Mouse (Mus musculus): ENCODE results near the gene Ankrd28. TPM values are rescaled to one million over a fixed set of nuclear protein-coding genes. Genes with fewer than 3 reads are reported as not detected.
"Not testable (repeated sequence)": the region's sequence is repeated elsewhere in the genome, so short reads cannot be mapped to it uniquely, and the experiment has no call there.

Gene Ankrd28
- polyA plus RNA-seq (2012; rRNA removed), result 27.8 and 29.3 TPM in 2 replicates

GRCm38 (mm10) chr14:31830571-31831369 lies at the start of gene Ankrd28:
Gene Ankrd28 (minus strand): TSS chr14:31830651.
- Histone ChIP-seq H3K27ac (ENCODE audit: insufficient read depth, low read length) (peak within 1 kb of the TSS; percentile 95), H3K4me3 (ENCODE audit: insufficient read depth, low read length) (peak within 1 kb of the TSS; percentile 85), H3K4me1 (ENCODE audit: control insufficient read depth, insufficient read depth, low read length) (peaks cover 1% of the 10 kb centered on the region; the same call in 1 of the 2 replicates)
- TF ChIP-seq POLR2A (IDR thresholded peaks at IDR 0.05; ENCODE audit: extremely low read depth, insufficient read depth, low read length) (peak; percentile 41; the same call in 1 of the 2 replicates), CTCF (IDR thresholded peaks at IDR 0.05; ENCODE audit: extremely low read depth, insufficient read depth, low read length) (no peak)

DNA sequence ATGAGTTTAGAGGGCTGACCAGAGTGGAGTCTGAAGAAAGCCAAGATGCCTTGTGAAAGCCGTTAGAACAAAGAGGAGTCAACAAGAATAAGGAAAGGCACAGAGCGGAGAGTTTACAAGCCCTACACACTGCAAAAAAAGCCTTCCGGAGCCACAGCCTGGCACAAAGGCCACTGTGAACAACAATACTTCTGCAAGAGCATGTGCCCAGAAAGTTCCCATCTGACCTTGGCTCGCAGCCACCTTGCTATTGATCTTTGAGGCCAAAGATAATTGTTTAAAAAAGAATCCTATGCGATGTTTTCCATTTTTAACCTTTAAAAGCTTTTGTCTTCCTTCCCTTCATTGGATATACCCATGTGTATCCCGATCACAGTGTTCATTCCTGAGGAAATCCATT lies 49.0 kb upstream of the Ankrd28 start:
- H3K4me1 ChIP-seq (ENCODE audit: control insufficient read depth, insufficient read depth, low read length), result no peaks in the 10 kb centered on the region
- no peak overlapping the region for H3K27ac ChIP-seq (ENCODE audit: insufficient read depth, low read length)
- TF ChIP-seq CTCF (IDR thresholded peaks at IDR 0.05; ENCODE audit: extremely low read depth, insufficient read depth, low read length), result no peak
- no peak for TF ChIP-seq POLR2A (IDR thresholded peaks at IDR 0.05; ENCODE audit: extremely low read depth, insufficient read depth, low read length)
- H3K4me3 ChIP-seq (ENCODE audit: insufficient read depth, low read length), result no peak overlapping the region

- Histone ChIP-seq H3K4me3 (ENCODE audit: insufficient read depth, low read length) (no peak overlapping the region), H3K27ac (ENCODE audit: insufficient read depth, low read length) (no peak overlapping the region), H3K4me1 (ENCODE audit: control insufficient read depth, insufficient read depth, low read length) (no peaks in the 10 kb centered on the region)
- TF ChIP-seq POLR2A (IDR thresholded peaks at IDR 0.05; ENCODE audit: extremely low read depth, insufficient read depth, low read length), result no peak
- TF ChIP-seq CTCF (IDR thresholded peaks at IDR 0.05; ENCODE audit: extremely low read depth, insufficient read depth, low read length), result no peak
Measured at GRCm38 (mm10) chr14:31872130-31872529, 41.7 kb upstream of the Ankrd28 start.

DNA sequence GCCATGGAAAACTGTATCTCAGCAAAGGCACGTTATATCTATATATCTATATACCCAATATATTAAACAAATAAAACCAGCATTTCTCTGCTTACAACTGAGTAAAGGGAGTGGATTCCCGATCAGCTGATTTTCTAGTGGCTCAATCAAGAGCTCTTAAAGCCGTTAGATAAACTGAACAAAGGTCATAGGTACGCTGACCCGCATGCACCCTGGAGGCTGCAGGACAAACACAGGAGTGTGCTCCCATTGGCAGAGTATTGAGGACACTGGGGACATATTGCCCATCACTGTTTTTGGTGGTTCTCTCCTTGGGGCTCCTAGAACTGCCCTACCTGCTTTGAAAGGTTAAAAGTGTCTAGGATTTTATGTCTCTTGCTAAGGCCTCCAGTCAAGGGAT lies 40.0 kb upstream of the Ankrd28 start:
- TF ChIP-seq CTCF (IDR thresholded peaks at IDR 0.05; ENCODE audit: extremely low read depth, insufficient read depth, low read length), result no peak
- Histone ChIP-seq H3K4me3 (ENCODE audit: insufficient read depth, low read length) (no peak overlapping the region), H3K4me1 (ENCODE audit: control insufficient read depth, insufficient read depth, low read length) (no peaks in the 10 kb centered on the region), H3K27ac (ENCODE audit: insufficient read depth, low read length) (no peak overlapping the region)

- TF ChIP-seq CTCF (IDR thresholded peaks at IDR 0.05; ENCODE audit: extremely low read depth, insufficient read depth, low read length), result no peak
- no peak for TF ChIP-seq POLR2A (IDR thresholded peaks at IDR 0.05; ENCODE audit: extremely low read depth, insufficient read depth, low read length)
Measured at GRCm38 (mm10) chr14:31868591-31868990, 38.1 kb upstream of the Ankrd28 start.

GRCm38 (mm10) chr14:31866366-31866765 lies 35.9 kb upstream of the Ankrd28 start:
- not testable (repeated sequence) for H3K4me3 ChIP-seq (ENCODE audit: insufficient read depth, low read length); H3K27ac ChIP-seq (ENCODE audit: insufficient read depth, low read length); H3K4me1 ChIP-seq (ENCODE audit: control insufficient read depth, insufficient read depth, low read length)

More at GRCm38 (mm10) chr14:31868591-31868990, 38.1 kb upstream of the Ankrd28 start:
- Histone ChIP-seq H3K4me1 (ENCODE audit: control insufficient read depth, insufficient read depth, low read length) (no peaks in the 10 kb centered on the region), H3K27ac (ENCODE audit: insufficient read depth, low read length) (no peak overlapping the region), H3K4me3 (ENCODE audit: insufficient read depth, low read length) (no peak overlapping the region)

DNA sequence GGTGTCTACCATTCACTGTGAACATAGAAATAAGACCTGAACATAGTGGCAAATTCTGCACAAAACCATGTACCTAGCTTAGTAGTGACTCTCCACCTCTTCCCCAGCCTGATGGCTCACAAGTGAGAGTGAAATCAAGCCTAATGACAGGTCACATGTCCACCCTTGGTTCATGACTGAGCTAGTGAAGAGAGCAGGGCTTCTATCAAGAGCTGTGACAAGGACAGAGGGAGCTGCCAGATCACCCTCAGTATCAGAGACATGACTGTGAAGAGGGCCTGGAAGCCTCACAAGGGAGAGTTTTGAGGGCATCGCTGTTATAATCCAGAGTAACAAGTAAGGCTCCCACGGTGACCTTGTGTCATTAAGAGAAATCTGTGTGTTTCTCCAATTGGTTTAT lies 28.2 kb upstream of the Ankrd28 start:
- no peak for TF ChIP-seq CTCF (IDR thresholded peaks at IDR 0.05; ENCODE audit: extremely low read depth, insufficient read depth, low read length)
- TF ChIP-seq POLR2A (IDR thresholded peaks at IDR 0.05; ENCODE audit: extremely low read depth, insufficient read depth, low read length), result no peak
- 0 out of 2 replicates have a peak overlapping the region, but pooled peaks have one; percentile 28 for H3K27ac ChIP-seq (ENCODE audit: insufficient read depth, low read length)
- H3K4me1 ChIP-seq (ENCODE audit: control insufficient read depth, insufficient read depth, low read length), result peaks cover 15% of the 10 kb centered on the region
- H3K4me3 ChIP-seq (ENCODE audit: insufficient read depth, low read length), result no peak overlapping the region

DNA sequence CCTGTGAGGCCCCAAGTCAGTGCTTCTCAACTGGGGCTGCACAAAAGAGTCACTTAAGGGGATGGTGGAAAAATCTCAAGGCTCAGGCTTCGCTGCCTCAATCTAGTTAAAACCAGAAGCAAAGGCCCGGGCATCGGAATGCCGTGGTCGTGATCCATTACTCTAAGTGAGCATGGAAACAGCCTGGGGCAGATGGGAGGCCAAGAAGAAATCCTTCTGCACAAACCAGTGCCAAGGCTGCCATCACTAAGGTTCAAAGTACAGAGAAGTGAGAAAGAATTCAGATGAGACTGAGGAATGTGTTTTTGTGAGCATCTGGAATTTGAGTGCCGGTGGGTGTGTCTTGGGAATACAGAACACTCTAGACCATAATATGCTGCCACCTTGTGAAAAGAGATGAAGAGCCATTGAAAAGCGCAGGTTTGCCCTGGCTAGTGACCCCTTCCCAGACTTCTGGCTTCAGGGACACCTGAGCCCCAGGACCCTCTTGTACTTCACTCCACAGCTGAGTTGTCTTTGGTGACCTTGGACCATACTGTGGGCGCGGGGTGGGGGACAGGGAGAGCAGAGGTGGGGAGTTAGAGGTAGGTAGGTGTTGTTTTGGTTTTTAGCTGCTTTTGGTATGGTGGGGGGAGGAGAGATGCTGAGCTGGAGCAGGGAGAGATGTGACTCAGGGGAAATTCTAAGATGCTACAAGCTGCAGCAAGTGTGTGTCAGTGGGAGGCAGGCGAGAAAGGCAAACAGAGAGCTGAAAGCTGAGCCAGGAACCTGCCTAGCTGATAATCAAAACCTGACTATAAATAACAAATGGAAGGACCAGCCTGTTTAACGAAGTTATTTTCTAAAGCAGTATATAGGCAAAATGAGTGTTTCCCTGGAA lies 26.9 kb upstream of the Ankrd28 start:
- TF ChIP-seq CTCF (IDR thresholded peaks at IDR 0.05; ENCODE audit: extremely low read depth, insufficient read depth, low read length), result no peak

DNA sequence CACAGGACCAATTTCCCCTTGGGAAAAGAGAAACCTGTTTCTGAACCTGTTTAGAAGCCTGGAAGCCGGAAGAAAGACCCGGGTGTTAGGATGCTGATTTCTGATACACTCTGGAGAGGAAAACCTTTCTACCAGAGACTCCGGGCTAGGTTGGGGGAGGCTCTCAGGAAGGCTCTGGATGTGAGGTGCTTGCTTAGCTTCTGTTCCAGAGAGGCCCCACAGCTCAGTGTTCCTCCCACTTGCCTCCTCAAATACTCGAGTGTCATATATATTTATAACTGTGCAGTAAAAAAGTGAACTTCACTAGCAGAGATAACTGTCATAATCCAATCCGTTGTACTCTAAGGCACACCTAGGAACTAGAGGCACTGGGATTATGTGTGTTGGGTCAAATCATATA lies 25.6 kb upstream of the Ankrd28 start:
- Histone ChIP-seq H3K4me1 (ENCODE audit: control insufficient read depth, insufficient read depth, low read length) (peaks cover 15% of the 10 kb centered on the region), H3K27ac (ENCODE audit: insufficient read depth, low read length) (peak overlapping the region; percentile 66), H3K4me3 (ENCODE audit: insufficient read depth, low read length) (no peak overlapping the region)
- no peak for TF ChIP-seq CTCF (IDR thresholded peaks at IDR 0.05; ENCODE audit: extremely low read depth, insufficient read depth, low read length)
- no peak for TF ChIP-seq POLR2A (IDR thresholded peaks at IDR 0.05; ENCODE audit: extremely low read depth, insufficient read depth, low read length)

More for the DNA sequence above, 26.9 kb upstream of the Ankrd28 start:
- Histone ChIP-seq H3K4me1 (ENCODE audit: control insufficient read depth, insufficient read depth, low read length) (peaks cover 15% of the 10 kb centered on the region), H3K4me3 (ENCODE audit: insufficient read depth, low read length) (no peak overlapping the region), H3K27ac (ENCODE audit: insufficient read depth, low read length) (no peak overlapping the region)

DNA sequence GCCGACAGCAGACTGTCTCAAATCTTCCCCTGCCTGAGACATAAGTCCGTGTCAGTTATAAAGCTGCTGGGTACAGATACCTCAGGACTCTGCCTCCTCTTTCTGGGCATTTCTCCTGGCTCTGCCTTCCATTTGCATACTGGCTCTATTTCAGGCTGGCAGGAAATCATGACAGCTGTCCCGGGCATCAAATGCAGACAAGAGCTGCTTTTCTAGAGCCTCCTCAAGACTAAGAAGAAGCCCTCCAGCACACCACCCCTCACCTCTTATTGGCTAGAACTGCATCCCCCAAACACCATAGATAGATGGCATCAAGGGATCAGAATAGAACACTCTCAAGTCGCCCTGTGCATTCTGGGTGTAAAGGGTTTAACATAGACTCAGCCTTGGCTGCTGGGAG lies 24.2 kb upstream of the Ankrd28 start:
- TF ChIP-seq CTCF (IDR thresholded peaks at IDR 0.05; ENCODE audit: extremely low read depth, insufficient read depth, low read length) (no peak), POLR2A (IDR thresholded peaks at IDR 0.05; ENCODE audit: extremely low read depth, insufficient read depth, low read length) (no peak)
- no peak overlapping the region for H3K4me3 ChIP-seq (ENCODE audit: insufficient read depth, low read length)
- no peak overlapping the region for H3K27ac ChIP-seq (ENCODE audit: insufficient read depth, low read length)
- H3K4me1 ChIP-seq (ENCODE audit: control insufficient read depth, insufficient read depth, low read length), result peaks cover 15% of the 10 kb centered on the region
